ENCODE assay signal across 9 mouse cellular contexts in the genomic region with DNA sequence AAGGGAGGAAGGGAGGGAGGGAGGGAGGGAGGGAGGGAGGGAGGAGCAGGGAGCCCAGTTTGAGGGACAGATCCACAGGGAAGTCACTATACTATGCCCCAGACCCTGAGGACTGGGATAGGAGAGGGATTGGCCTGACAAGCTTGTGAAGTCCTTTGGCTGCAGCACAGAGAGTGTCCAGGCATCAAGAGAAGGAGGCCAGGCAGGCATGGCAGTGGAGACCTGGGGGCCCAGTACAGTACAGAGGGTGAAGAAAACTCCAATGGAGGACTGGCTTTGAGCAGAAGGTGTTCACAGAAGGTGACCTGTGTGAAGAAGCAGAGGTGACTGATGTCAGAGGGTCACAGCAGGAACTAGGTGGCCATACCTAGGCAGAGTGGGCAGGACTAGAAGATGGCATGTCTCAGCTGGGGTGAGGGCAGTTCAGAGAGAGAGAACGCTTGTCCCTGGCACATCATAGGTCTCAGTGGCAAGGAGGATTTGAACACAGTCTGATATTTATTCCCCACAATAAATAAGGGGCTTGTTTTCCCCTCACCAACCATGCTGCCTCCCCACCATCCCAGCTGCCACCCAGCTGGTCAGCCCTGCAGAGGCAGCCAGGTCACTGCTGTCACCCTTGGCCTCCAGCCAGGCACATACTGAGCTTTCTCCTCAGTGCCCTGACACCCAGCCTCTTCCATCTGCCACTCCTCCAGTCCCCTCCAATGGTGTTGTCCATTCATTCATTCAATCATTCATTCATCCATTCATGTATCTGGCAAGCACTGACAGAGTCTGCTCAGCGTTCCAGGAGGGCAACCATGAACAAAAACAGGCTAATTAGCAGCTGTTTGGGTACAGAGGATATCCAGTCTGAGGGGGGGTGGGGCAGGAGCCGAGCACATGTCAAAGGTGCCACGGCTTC. TPM values are rescaled to one million over a fixed set of nuclear protein-coding genes. Genes with fewer than 3 reads are reported as not detected.
A peak's percentile ranks its signal among the peaks of the same experiment; 100 is the strongest.
DNase-seq lines count a peak whose midpoint lies in the region; ATAC-seq and TF ChIP-seq lines count a peak whose summit lies in the region.
"Had no signal": no experiment of that assay in that cellular context is flagged by ENCODE, and none has a peak within 500 bp of the region (broad histone marks: within the 10 kb centered on the region; RNA-seq: fewer than 3 reads in every experiment).

No protein-coding gene starts in this region.

- peak; percentile 8 to 43 for DNase-seq in lung, adult 18-20 months
- no peak for DNase-seq in lung, adult 2 months
- peak; percentile 61 for DNase-seq in forebrain, embryonic 11.5 days (ENCODE audit: low spot score)
- DNase-seq in kidney, postnatal 36 days, result peak; percentile 4 to 47
- DNase-seq in lung, postnatal 4 days, result peak; percentile 29 to 74
- no peak for DNase-seq in yolk sac, embryonic 10.5 days (ENCODE audit: low spot score)

- peak; percentile 79 for ATAC-seq in forebrain, embryonic 11.5 days (replicated peaks; ENCODE audit: low FRiP score)
- ATAC-seq in CD4-positive, CD25-positive, alpha-beta regulatory T cell, adult 4 months, result no peak
- ATAC-seq in monocyte, adult 5-6 weeks (replicated peaks; ENCODE audit: insufficient number of reproducible peaks, low FRiP score, low TSS enrichment, poor library complexity, severe bottlenecking), result no peak
- ATAC-seq: Patski had no signal

- WGBS in lung, adult 2 months, result 55% methylated on average over 4 of the region's 4 CpGs
- 52% methylated on average over 4 of the region's 4 CpGs for WGBS in forebrain, embryonic 11.5 days

- H3K27ac ChIP-seq in forebrain, embryonic 11.5 days (ENCODE audit: low read depth, low read length), result no peak overlapping the region

- no peak for TF ChIP-seq POLR2A in lung, adult 2 months (IDR thresholded peaks at IDR 0.05; ENCODE audit: borderline replicate concordance, extremely low read depth, low read depth, low read length)

- no peaks in the 10 kb centered on the region for H3K27me3 ChIP-seq in forebrain, embryonic 11.5 days (ENCODE audit: control insufficient read depth, insufficient read depth, low read length)
- H3K27me3 ChIP-seq: Patski had no signal

- no peak overlapping the region for H3K9ac ChIP-seq in forebrain, embryonic 11.5 days (ENCODE audit: low read length)

- no peak overlapping the region for H3K4me3 ChIP-seq in lung, adult 2 months (replicated peaks; ENCODE audit: extremely low read depth, low read depth, low read length)
- H3K4me3 ChIP-seq in forebrain, embryonic 11.5 days (ENCODE audit: low read depth, low read length), result no peak overlapping the region

- H3K4me1 ChIP-seq in lung, adult 2 months (ENCODE audit: control insufficient read depth, insufficient read depth, low read length), result no peaks in the 10 kb centered on the region
- H3K4me1 ChIP-seq in forebrain, embryonic 11.5 days (replicated peaks; ENCODE audit: control insufficient read depth, insufficient read depth, low read length), result no peaks in the 10 kb centered on the region

- no peak overlapping the region for H3K4me2 ChIP-seq in forebrain, embryonic 11.5 days (ENCODE audit: low read depth, low read length, severe bottlenecking)

- no peak for TF ChIP-seq CTCF in lung, adult 2 months (IDR thresholded peaks at IDR 0.05; ENCODE audit: insufficient read depth, low read length)

- H3K36me3 ChIP-seq in forebrain, embryonic 11.5 days (ENCODE audit: control insufficient read depth, insufficient read depth, low read length), result no peaks in the 10 kb centered on the region

- no peaks in the 10 kb centered on the region for H3K9me3 ChIP-seq in forebrain, embryonic 11.5 days (ENCODE audit: control insufficient read depth, low read length)

RNA-seq across cellular contexts. Expression of a gene that starts 36.9 kb away (rescaled TPM):
- polyA plus RNA-seq in lung, adult 2 months (2012; rRNA removed), result 0.26 and 0.91 TPM in 2 replicates
- 1.2 and 1.6 TPM in 2 replicates for polyA plus RNA-seq in forebrain, embryonic 11.5 days (2014; fragmentation: Nextera tagmentation; extraction: Ambion mirVana)
- polyA plus RNA-seq in CD4-positive, CD25-positive, alpha-beta regulatory T cell, adult 4 months (2017; shearing (Covaris generic)), result under 1 TPM; 0.35 to 0.39 TPM
- total RNA-seq in monocyte, adult 5-6 weeks (2017), result 0.29 to 0.96 TPM in 2 of 3 replicates, not detected in the other

Comparison
In these comparisons a context has a peak if more than half of its experiments do, and no peak if none do; other contexts are left out.
1. DNase-seq: peak in lung, adult 18-20 months (2 of 2), forebrain, embryonic 11.5 days (single experiment), kidney, postnatal 36 days (2 of 2) and lung, postnatal 4 days (2 of 2); none in lung, adult 2 months (single experiment) and yolk sac, embryonic 10.5 days (single experiment).